Mouse (Mus musculus) heart, embryonic 10.5 days (tissue): ENCODE results near the gene Ptprt. TPM values are rescaled to one million over a fixed set of nuclear protein-coding genes. Genes with fewer than 3 reads are reported as not detected.

Source experiments
- DNase-seq: peaks from one replicate; pipeline ENCODE4 v3.0.0-alpha.2; 2017; ENCODE audit warnings: low spot score
- H3K27ac ChIP-seq: fragments of 300-500 bp; sonication (generic); 2 replicates; pipeline ENCODE4 v1.5.1; 2016; ENCODE audit warnings: mild to moderate bottlenecking
- H3K27me3 ChIP-seq: fragments of 300-500 bp; sonication (generic); 2 replicates; pipeline ENCODE4 v1.6.1; 2016; ENCODE audit warnings: mild to moderate bottlenecking; ENCODE audit not compliant: poor library complexity, insufficient read depth, severe bottlenecking
- H3K36me3 ChIP-seq: fragments of 300-500 bp; sonication (generic); 2 replicates; pipeline ENCODE4 v1.6.1; 2016; ENCODE audit warnings: mild to moderate bottlenecking, moderate library complexity
- H3K4me1 ChIP-seq: fragments of 300-500 bp; sonication (generic); 2 replicates; pipeline ENCODE4 v1.6.1; 2016; ENCODE audit warnings: mild to moderate bottlenecking
- H3K4me3 ChIP-seq: fragments of 300-500 bp; sonication (generic); 2 replicates; pipeline ENCODE4 v1.5.1; 2016; ENCODE audit warnings: mild to moderate bottlenecking, moderate library complexity
- H3K9me3 ChIP-seq: fragments of 300-500 bp; sonication (generic); 2 replicates; pipeline ENCODE4 v1.6.1; 2016; ENCODE audit warnings: mild to moderate bottlenecking, moderate library complexity
- WGBS: fragments of 180-500 bp; shearing (Covaris S2); methylation state at CpG from one replicate; pipeline ENCODE4 v1.1.7; 2016; 5-methylcytosine and 5-hydroxymethylcytosine counted together
- polyA plus RNA-seq: library from polyadenylated mRNA; unstranded; fragments of >200 nt; fragmentation: Nextera tagmentation; extraction: Ambion mirVana; gene quantifications from 2 replicates; pipeline ENCODE4 v1.2.1, GENCODE M21; 2016

Ptprt gene
- polyA plus RNA-seq, 1 experiment from 2014 or later: 0.51 TPM

GRCm38 (mm10) chr2:162443106-162443505 is 217.8 kb downstream of the Ptprt start:
- 69% methylated on average over 1 of the region's 1 CpGs for WGBS
- no peaks in the 10 kb centered on the region for H3K27me3 ChIP-seq
- H3K36me3 ChIP-seq: no peaks in the 10 kb centered on the region

GRCm38 (mm10) chr2:162436646-162437045 is 224.3 kb downstream of the Ptprt start:
- H3K4me1 ChIP-seq: no peaks in the 10 kb centered on the region
- H3K4me3 ChIP-seq: no peak overlapping the region
- no peaks in the 10 kb centered on the region for H3K27me3 ChIP-seq
- no peaks in the 10 kb centered on the region for H3K36me3 ChIP-seq
- no peak for DNase-seq
- WGBS: 89% methylated on average over 3 of the region's 3 CpGs
- H3K27ac ChIP-seq: no peak overlapping the region
- H3K9me3 ChIP-seq: no peaks in the 10 kb centered on the region

More at GRCm38 (mm10) chr2:162443106-162443505, 217.8 kb downstream of the Ptprt start:
- DNase-seq: no peak
- Histone ChIP-seq H3K4me1 (no peaks in the 10 kb centered on the region), H3K27ac (no peak overlapping the region), H3K9me3 (no peaks in the 10 kb centered on the region), H3K4me3 (no peak overlapping the region)

DNA sequence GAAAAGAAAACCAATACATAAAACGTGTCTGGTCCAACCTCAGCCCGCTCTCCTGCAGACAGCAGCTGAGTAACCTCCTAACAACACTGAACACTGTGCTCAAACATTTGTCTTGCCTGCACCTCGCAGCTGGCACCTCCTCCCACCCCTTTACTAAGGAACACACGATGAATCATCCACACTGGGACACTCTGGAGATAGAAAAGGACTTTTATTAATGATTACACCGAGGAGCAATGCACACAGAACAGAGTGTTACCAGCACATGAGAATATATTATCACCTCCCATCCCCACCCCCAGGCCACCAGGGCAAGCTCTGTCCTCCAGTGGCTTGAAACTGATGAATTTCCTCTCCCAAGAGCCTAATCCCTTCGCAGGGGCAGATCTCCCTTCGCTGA is 230.8 kb downstream of the Ptprt start:
- Histone ChIP-seq H3K27me3 (no peaks in the 10 kb centered on the region), H3K27ac (no peak overlapping the region), H3K9me3 (no peaks in the 10 kb centered on the region), H3K4me1 (no peaks in the 10 kb centered on the region), H3K4me3 (no peak overlapping the region), H3K36me3 (no peaks in the 10 kb centered on the region)
- 66% methylated on average over 7 of the region's 7 CpGs for whole genome bisulfite sequencing
- no peak for DNase-seq

GRCm38 (mm10) chr2:162426114-162426513 is 234.8 kb downstream of the Ptprt start:
- 87% methylated on average over 8 of the region's 8 CpGs for WGBS
- H3K4me3 ChIP-seq: no peak overlapping the region
- H3K27me3 ChIP-seq: no peaks in the 10 kb centered on the region
- peak; percentile 9 for DNase-seq
- no peaks in the 10 kb centered on the region for H3K9me3 ChIP-seq
- no peaks in the 10 kb centered on the region for H3K36me3 ChIP-seq
- no peaks in the 10 kb centered on the region for H3K4me1 ChIP-seq
- H3K27ac ChIP-seq: no peak overlapping the region

GRCm38 (mm10) chr2:162418181-162418580 is 242.8 kb downstream of the Ptprt start:
- DNase-seq: no peak
- Histone ChIP-seq H3K4me3 (no peak overlapping the region), H3K27me3 (no peaks in the 10 kb centered on the region), H3K9me3 (no peaks in the 10 kb centered on the region), H3K27ac (no peak overlapping the region), H3K36me3 (no peaks in the 10 kb centered on the region), H3K4me1 (no peaks in the 10 kb centered on the region)
- 63% methylated on average over 3 of the region's 3 CpGs for WGBS

- Histone ChIP-seq H3K27me3 (no peaks in the 10 kb centered on the region), H3K27ac (no peak overlapping the region), H3K9me3 (no peaks in the 10 kb centered on the region), H3K36me3 (no peaks in the 10 kb centered on the region), H3K4me1 (no peaks in the 10 kb centered on the region), H3K4me3 (no peak overlapping the region)
- DNase-seq: peak; percentile 42
- WGBS: 81% methylated on average over 5 of the region's 5 CpGs
Measured at GRCm38 (mm10) chr2:162413073-162413812, 247.7 kb downstream of the Ptprt start.

DNA sequence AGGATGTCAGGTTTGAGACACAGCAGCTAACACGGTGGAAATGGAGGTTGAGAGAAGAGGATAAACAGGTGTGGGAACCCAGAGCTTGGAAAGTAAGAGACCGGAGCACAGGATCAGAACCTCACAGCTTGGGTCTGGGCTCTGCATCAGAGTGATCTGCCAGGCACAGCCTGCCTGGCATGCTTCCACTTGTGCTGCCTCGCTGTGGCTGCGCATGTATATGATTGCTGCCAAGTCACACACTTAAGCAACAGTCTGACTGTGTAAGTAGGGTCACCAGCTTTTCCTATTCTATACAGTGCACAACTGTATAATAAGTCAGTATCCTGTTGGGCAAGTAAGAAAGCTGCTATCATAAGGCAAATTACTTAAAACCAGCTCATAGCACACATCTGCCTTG is 249.9 kb downstream of the Ptprt start:
- H3K9me3 ChIP-seq: no peaks in the 10 kb centered on the region
- no peak overlapping the region for H3K27ac ChIP-seq
- H3K4me3 ChIP-seq: no peak overlapping the region
- peak; percentile 46 for DNase-seq
- H3K27me3 ChIP-seq: no peaks in the 10 kb centered on the region
- H3K4me1 ChIP-seq: no peaks in the 10 kb centered on the region
- 67% methylated on average over 4 of the region's 4 CpGs for WGBS
- H3K36me3 ChIP-seq: no peaks in the 10 kb centered on the region

- Histone ChIP-seq H3K27ac (no peak overlapping the region), H3K4me1 (no peaks in the 10 kb centered on the region), H3K36me3 (no peaks in the 10 kb centered on the region), H3K27me3 (no peaks in the 10 kb centered on the region), H3K4me3 (no peak overlapping the region), H3K9me3 (no peaks in the 10 kb centered on the region)
- no peak for DNase-seq
- 69% methylated on average over 8 of the region's 8 CpGs for WGBS
Measured at GRCm38 (mm10) chr2:162409245-162409644, 251.7 kb downstream of the Ptprt start.

DNA sequence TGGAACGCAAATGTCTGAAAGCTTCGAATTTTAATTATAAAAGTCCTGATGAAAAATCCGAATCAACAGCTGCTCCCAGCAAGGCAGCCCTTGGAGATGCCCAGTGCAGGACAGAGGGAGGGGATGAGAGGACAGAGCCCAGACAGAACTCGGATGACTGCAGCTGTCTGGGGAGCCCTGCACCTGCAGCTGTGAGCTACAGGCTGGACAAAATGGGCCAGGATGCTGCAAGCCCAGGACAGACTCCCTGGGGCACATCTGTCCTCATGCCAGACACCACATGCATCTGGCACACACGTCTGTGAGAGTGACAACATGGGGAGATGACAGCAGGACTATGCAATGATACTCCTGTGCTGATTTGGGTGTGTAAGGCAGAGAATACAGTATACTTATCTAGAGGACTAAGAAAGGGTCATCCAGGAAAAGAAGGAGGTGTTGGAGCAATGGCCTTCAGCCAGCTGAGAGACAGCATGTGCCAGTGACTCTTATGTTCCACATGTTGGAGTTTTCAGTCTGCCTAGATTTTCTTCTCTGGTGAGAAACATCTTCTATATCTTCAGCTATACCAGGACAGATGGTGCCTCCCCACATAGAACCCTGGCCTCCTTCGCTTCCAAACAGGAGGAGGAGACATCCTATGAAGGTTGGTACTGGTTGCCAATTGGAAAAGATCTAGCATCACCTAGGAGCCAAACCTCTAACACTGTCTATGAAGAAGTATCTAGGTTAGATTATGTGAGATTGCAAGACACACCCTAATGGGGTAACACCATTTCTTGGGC is 259.4 kb downstream of the Ptprt start:
- Histone ChIP-seq H3K27me3 (no peaks in the 10 kb centered on the region), H3K4me3 (no peak overlapping the region), H3K4me1 (no peaks in the 10 kb centered on the region), H3K36me3 (no peaks in the 10 kb centered on the region), H3K27ac (no peak overlapping the region), H3K9me3 (no peaks in the 10 kb centered on the region)
- 73% methylated on average over 6 of the region's 6 CpGs for WGBS
- DNase-seq: peak; percentile 62

DNA sequence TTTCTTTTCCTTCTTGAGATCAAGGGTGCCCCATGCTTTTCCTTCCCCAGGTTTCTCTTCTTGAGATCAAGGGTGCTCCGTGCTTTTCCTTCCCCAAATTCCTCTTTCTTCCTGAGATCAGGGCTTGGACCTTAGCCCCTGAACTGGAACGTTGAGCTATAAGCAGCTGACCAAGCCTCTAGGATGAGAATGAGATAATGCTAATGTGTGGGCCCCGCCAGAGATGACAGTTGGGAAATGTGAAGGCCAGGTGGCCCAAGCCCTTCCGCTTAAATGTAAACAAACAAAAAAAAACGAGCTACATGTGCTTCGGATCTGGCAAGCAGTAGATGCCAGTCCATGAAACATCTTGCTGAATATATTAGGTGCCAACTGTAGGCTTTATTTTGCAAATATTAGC is 266.3 kb downstream of the Ptprt start:
- no peak overlapping the region for H3K27ac ChIP-seq
- H3K4me3 ChIP-seq: no peak overlapping the region
- H3K27me3 ChIP-seq: no peaks in the 10 kb centered on the region
- DNase-seq: peak; percentile 65
- no peaks in the 10 kb centered on the region for H3K9me3 ChIP-seq
- no peaks in the 10 kb centered on the region for H3K4me1 ChIP-seq
- no peaks in the 10 kb centered on the region for H3K36me3 ChIP-seq
- 61% methylated on average over 6 of the region's 6 CpGs for WGBS

DNA sequence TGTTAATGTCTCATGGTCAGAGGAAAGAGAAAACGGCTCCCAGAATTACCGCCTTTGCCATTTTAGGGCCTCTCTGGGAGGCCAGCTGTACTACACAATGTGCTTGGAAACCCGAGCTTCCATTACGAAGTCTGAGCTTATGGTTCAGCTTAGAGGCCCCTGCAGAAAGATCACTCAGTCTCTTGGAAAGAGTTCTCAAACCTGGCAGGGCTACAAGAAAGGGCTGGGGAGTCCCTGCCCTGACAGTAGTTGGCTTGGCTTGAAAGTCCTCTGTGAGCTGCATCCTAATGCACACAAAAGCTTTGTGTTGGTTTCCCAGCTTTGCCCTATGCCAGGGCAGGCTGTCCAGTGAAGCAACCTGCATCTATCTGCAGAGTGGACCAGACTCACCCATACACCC is 269.1 kb downstream of the Ptprt start:
- Histone ChIP-seq H3K27me3 (no peaks in the 10 kb centered on the region), H3K36me3 (no peaks in the 10 kb centered on the region), H3K9me3 (no peaks in the 10 kb centered on the region), H3K4me3 (no peak overlapping the region), H3K27ac (no peak overlapping the region), H3K4me1 (no peaks in the 10 kb centered on the region)
- WGBS: 74% methylated on average over 4 of the region's 4 CpGs
- peak; percentile 55 for DNase-seq

DNA sequence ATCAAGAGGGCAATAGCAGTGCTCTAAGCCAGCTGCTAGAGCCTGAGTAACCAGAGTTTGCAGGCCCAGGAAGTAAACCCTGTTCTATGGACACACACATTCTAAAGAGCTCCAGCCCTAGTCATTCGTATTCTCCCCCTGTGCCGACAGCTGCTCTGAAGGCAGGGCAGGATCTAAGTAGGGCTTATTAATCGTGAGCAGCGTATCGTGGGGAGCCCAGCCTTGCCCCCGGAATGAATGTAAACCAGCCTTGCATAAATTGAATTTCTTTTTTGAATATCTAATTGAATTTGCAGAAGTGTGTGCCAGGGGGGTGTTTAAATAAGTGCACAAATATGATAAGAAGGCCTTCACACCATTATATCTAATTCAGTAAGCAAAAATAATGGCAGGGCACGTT is 283.6 kb downstream of the Ptprt start:
- Histone ChIP-seq H3K36me3 (no peaks in the 10 kb centered on the region), H3K4me1 (no peaks in the 10 kb centered on the region)
- 84% methylated on average over 7 of the region's 7 CpGs for WGBS

GRCm38 (mm10) chr2:162349047-162349446 is 311.9 kb downstream of the Ptprt start:
- no peak overlapping the region for H3K27ac ChIP-seq
- no peak for DNase-seq
- no peaks in the 10 kb centered on the region for H3K27me3 ChIP-seq
- H3K9me3 ChIP-seq: no peaks in the 10 kb centered on the region
- no peaks in the 10 kb centered on the region for H3K4me1 ChIP-seq
- no peaks in the 10 kb centered on the region for H3K36me3 ChIP-seq
- WGBS: 60% methylated on average over 1 of the region's 1 CpGs
- H3K4me3 ChIP-seq: no peak overlapping the region

More for the DNA sequence above, 283.6 kb downstream of the Ptprt start:
- no peak for DNase-seq
- H3K4me3 ChIP-seq: no peak overlapping the region
- no peaks in the 10 kb centered on the region for H3K27me3 ChIP-seq
- no peak overlapping the region for H3K27ac ChIP-seq
- no peaks in the 10 kb centered on the region for H3K9me3 ChIP-seq
